Mouse (Mus musculus) midbrain, embryonic 11.5 days (tissue): ENCODE measurements around the gene Specc1l. TPM values are rescaled to one million over a fixed set of nuclear protein-coding genes. Genes with fewer than 3 reads are reported as not detected.

Source experiments
- ATAC-seq: fragments of 200-750 bp; cut with Nextera tagmentation; 2 replicates; pipeline ENCODE4 v1.8.0; 2017; ENCODE audit warnings: moderate TSS enrichment, moderate library complexity; ENCODE audit not compliant: low FRiP score
- DNase-seq: peaks from one replicate; pipeline ENCODE4 v3.0.0; 2015; ENCODE audit warnings: low spot score; ENCODE audit errors: missing footprints
- H3K27ac ChIP-seq: fragments of 300-500 bp; sonication (generic); 2 replicates; pipeline ENCODE4 v1.5.1; 2014; ENCODE audit warnings: low read depth, low read length
- H3K27me3 ChIP-seq: fragments of 300-500 bp; sonication (generic); 2 replicates; pipeline ENCODE4 v1.6.1; 2014; ENCODE audit warnings: mild to moderate bottlenecking, low read length, moderate library complexity, mixed read lengths; ENCODE audit not compliant: control insufficient read depth, insufficient read depth
- H3K36me3 ChIP-seq: fragments of 300-500 bp; sonication (generic); 2 replicates; pipeline ENCODE4 v1.6.1; 2014; ENCODE audit warnings: mild to moderate bottlenecking, low read length, moderate library complexity, mixed read lengths; ENCODE audit not compliant: control insufficient read depth, insufficient read depth
- H3K4me1 ChIP-seq: fragments of 300-500 bp; sonication (generic); 2 replicates; pipeline ENCODE4 v1.6.1; 2014; ENCODE audit warnings: low read length; ENCODE audit not compliant: control insufficient read depth, insufficient read depth
- H3K4me2 ChIP-seq: fragments of 300-500 bp; sonication (generic); 2 replicates; pipeline ENCODE4 v1.6.1; 2014; ENCODE audit warnings: mild to moderate bottlenecking, moderate library complexity
- H3K4me3 ChIP-seq: fragments of 300-500 bp; sonication (generic); 2 replicates; pipeline ENCODE4 v1.5.1; 2014; ENCODE audit warnings: low read depth, low read length
- H3K9ac ChIP-seq: fragments of 300-500 bp; sonication (generic); 2 replicates; pipeline ENCODE4 v1.6.1; 2014; ENCODE audit warnings: low read length
- H3K9me3 ChIP-seq: fragments of 300-500 bp; sonication (generic); 2 replicates; pipeline ENCODE4 v1.6.1; 2016; ENCODE audit warnings: low read length; ENCODE audit not compliant: control insufficient read depth
- WGBS: fragments of 180-500 bp; shearing (Covaris S2); extraction: QIAGEN DNeasy Blood & Tissue Kit; methylation state at CpG from one replicate; pipeline ENCODE4 v1.1.7; 2014; 5-methylcytosine and 5-hydroxymethylcytosine counted together
- polyA plus RNA-seq: library from polyadenylated mRNA; unstranded; fragments of >200 nt; fragmentation: Nextera tagmentation; extraction: Ambion mirVana; gene quantifications from 2 replicates; pipeline ENCODE4 v1.2.1, GENCODE M21; 2014

The Specc1l gene
- polyA plus RNA-seq, 1 experiment from 2014 or later, result 23.2 TPM

GRCm38 (mm10) chr10:75182151-75182774 is 29.6 kb upstream of the Specc1l start:
- Histone ChIP-seq H3K4me1 (no peaks in the 10 kb centered on the region), H3K27me3 (no peaks in the 10 kb centered on the region), H3K9ac (no peak overlapping the region), H3K27ac (no peak overlapping the region), H3K36me3 (peaks cover 12% of the 10 kb centered on the region), H3K9me3 (no peaks in the 10 kb centered on the region), H3K4me3 (no peak overlapping the region), H3K4me2 (no peak overlapping the region)
- peak; percentile 90 for DNase-seq
- WGBS, result 63% methylated on average over 14 of the region's 14 CpGs
- peak; percentile 60; the same call in 1 of the 2 replicates for ATAC-seq

- WGBS, result 92% methylated on average over 9 of the region's 9 CpGs
These were observed 27.0 kb upstream of the Specc1l start for GRCm38 (mm10) chr10:75184826-75185225.

GRCm38 (mm10) chr10:75186551-75186950 is 25.3 kb upstream of the Specc1l start:
- Histone ChIP-seq H3K27me3 (no peaks in the 10 kb centered on the region), H3K9ac (no peak overlapping the region), H3K4me2 (no peak overlapping the region), H3K27ac (no peak overlapping the region), H3K36me3 (no peaks in the 10 kb centered on the region), H3K9me3 (no peaks in the 10 kb centered on the region), H3K4me1 (no peaks in the 10 kb centered on the region), H3K4me3 (no peak overlapping the region)
- 66% methylated on average over 6 of the region's 6 CpGs for WGBS
- ATAC-seq, result no peak
- DNase-seq, result no peak

More at GRCm38 (mm10) chr10:75184826-75185225, 27.0 kb upstream of the Specc1l start:
- Histone ChIP-seq H3K4me1 (no peaks in the 10 kb centered on the region), H3K27ac (no peak overlapping the region), H3K27me3 (no peaks in the 10 kb centered on the region), H3K4me3 (no peak overlapping the region), H3K9ac (no peak overlapping the region), H3K9me3 (no peaks in the 10 kb centered on the region), H3K36me3 (peaks cover 9% of the 10 kb centered on the region), H3K4me2 (no peak overlapping the region)
- DNase-seq (no peak), ATAC-seq (no peak)

GRCm38 (mm10) chr10:75187366-75188056 is 24.4 kb upstream of the Specc1l start:
- Histone ChIP-seq H3K9ac (no peak overlapping the region), H3K4me2 (no peak overlapping the region), H3K27ac (no peak overlapping the region), H3K27me3 (no peaks in the 10 kb centered on the region), H3K9me3 (no peaks in the 10 kb centered on the region), H3K4me3 (no peak overlapping the region), H3K36me3 (no peaks in the 10 kb centered on the region), H3K4me1 (no peaks in the 10 kb centered on the region)
- DNase-seq, result no peak
- ATAC-seq, result no peak
- WGBS, result 85% methylated on average over 8 of the region's 8 CpGs

- 50% methylated on average over 7 of the region's 7 CpGs for WGBS
- Histone ChIP-seq H3K27ac (no peak overlapping the region), H3K9me3 (no peaks in the 10 kb centered on the region), H3K9ac (no peak overlapping the region), H3K27me3 (no peaks in the 10 kb centered on the region), H3K4me2 (no peak overlapping the region), H3K4me3 (no peak overlapping the region), H3K36me3 (no peaks in the 10 kb centered on the region), H3K4me1 (no peaks in the 10 kb centered on the region)
- DNase-seq, result no peak
- no peak for ATAC-seq
These were observed 20.2 kb upstream of the Specc1l start for GRCm38 (mm10) chr10:75191647-75192046.

- Histone ChIP-seq H3K27me3 (no peaks in the 10 kb centered on the region), H3K4me1 (no peaks in the 10 kb centered on the region), H3K9ac (no peak overlapping the region), H3K4me2 (no peak overlapping the region), H3K4me3 (no peak overlapping the region), H3K27ac (no peak overlapping the region), H3K36me3 (no peaks in the 10 kb centered on the region), H3K9me3 (no peaks in the 10 kb centered on the region)
- ATAC-seq (no peak), DNase-seq (no peak)
- WGBS, result 71% methylated on average over 1 of the region's 1 CpGs
These were observed 14.1 kb upstream of the Specc1l start for GRCm38 (mm10) chr10:75197817-75198216.

- ATAC-seq (no peak), DNase-seq (no peak)
- no peaks in the 10 kb centered on the region for H3K27me3 ChIP-seq
- no peaks in the 10 kb centered on the region for H3K4me1 ChIP-seq
- H3K4me3 ChIP-seq, result no peak overlapping the region
- 87% methylated on average over 1 of the region's 1 CpGs for WGBS
- no peaks in the 10 kb centered on the region for H3K36me3 ChIP-seq
- no peak overlapping the region for H3K27ac ChIP-seq
- H3K9me3 ChIP-seq, result no peaks in the 10 kb centered on the region
- H3K4me2 ChIP-seq, result no peak overlapping the region
- H3K9ac ChIP-seq, result no peak overlapping the region
These were observed 11.1 kb upstream of the Specc1l start for GRCm38 (mm10) chr10:75200733-75201132.

GRCm38 (mm10) chr10:75206192-75206591 is 5.7 kb upstream of the Specc1l start:
- WGBS, result 81% methylated on average over 4 of the region's 4 CpGs

GRCm38 (mm10) chr10:75210841-75211240 is 1.0 kb upstream of the Specc1l start:
- no peaks in the 10 kb centered on the region for H3K36me3 ChIP-seq
- WGBS, result 95% methylated on average over 3 of the region's 3 CpGs

More at GRCm38 (mm10) chr10:75206192-75206591, 5.7 kb upstream of the Specc1l start:
- Histone ChIP-seq H3K9ac (no peak overlapping the region), H3K9me3 (no peaks in the 10 kb centered on the region), H3K27me3 (no peaks in the 10 kb centered on the region), H3K27ac (no peak overlapping the region), H3K4me3 (no peak overlapping the region), H3K36me3 (no peaks in the 10 kb centered on the region), H3K4me2 (no peak overlapping the region), H3K4me1 (no peaks in the 10 kb centered on the region)
- no peak for ATAC-seq
- no peak for DNase-seq

More at GRCm38 (mm10) chr10:75210841-75211240, 1.0 kb upstream of the Specc1l start:
- no peak overlapping the region for H3K4me2 ChIP-seq
- no peaks in the 10 kb centered on the region for H3K27me3 ChIP-seq
- no peak overlapping the region for H3K9ac ChIP-seq
- DNase-seq, result no peak
- no peak overlapping the region for H3K27ac ChIP-seq
- peaks cover 6% of the 10 kb centered on the region; the same call in 1 of the 2 replicates for H3K4me1 ChIP-seq
- H3K4me3 ChIP-seq, result no peak overlapping the region
- ATAC-seq, result no peak
- no peaks in the 10 kb centered on the region for H3K9me3 ChIP-seq
